Mouse (Mus musculus): Measurements from ENCODE around the gene Gm13697. TPM values are rescaled to one million over a fixed set of nuclear protein-coding genes. Genes with fewer than 3 reads are reported as not detected.

Gene Gm13697
- not detected for polyA plus RNA-seq (2014; fragmentation: Illumina TruSeq; extraction: RNeasy Lipid Tissue Mini Kit (QIAGEN cat#74804); ENCODE audit: low read depth, low replicate concordance)

GRCm38 (mm10) chr2:83984443-83984842 is at the start of gene Gm13697:
TSS of gene Gm13697 (plus strand) at chr2:83984743.

GRCm38 (mm10) chr2:83940931-83941361 is 43.6 kb upstream of the Gm13697 start, which contains the start of gene Zswim2:
TSS of gene Zswim2 (minus strand) at chr2:83941228.

GRCm38 (mm10) chr2:83955393-83955792 is 29.1 kb upstream of the Gm13697 start, which contains the start of gene Gm13698:
TSS of gene Gm13698 (plus strand) at chr2:83955693.

GRCm38 (mm10) chr2:83961203-83961602 is 23.3 kb upstream of the Gm13697 start, which contains the start of gene Gm13693:
TSS of gene Gm13693 (plus strand) at chr2:83961503.

GRCm38 (mm10) chr2:83967013-83967412 is 17.5 kb upstream of the Gm13697 start, which contains the start of gene Gm13695:
TSS of gene Gm13695 (plus strand) at chr2:83967313.

GRCm38 (mm10) chr2:83972823-83973222 is 11.7 kb upstream of the Gm13697 start, which contains the start of gene Gm13696:
TSS of gene Gm13696 (plus strand) at chr2:83973123.

GRCm38 (mm10) chr2:83978633-83979032 is 5.9 kb upstream of the Gm13697 start, which contains the start of gene Gm13694:
TSS of gene Gm13694 (plus strand) at chr2:83978933.

GRCm38 (mm10) chr2:83990253-83990652 is 5.7 kb downstream of the Gm13697 start, which contains the start of gene Gm13691:
TSS of gene Gm13691 (plus strand) at chr2:83990553.

Other genes starting within 250 kb of the Gm13697 start
- 0.57 TPM for gene Fam171b, start 172.1 kb upstream of the Gm13697 start, polyA plus RNA-seq (2014; fragmentation: Illumina TruSeq; extraction: RNeasy Lipid Tissue Mini Kit (QIAGEN cat#74804); ENCODE audit: low read depth, low replicate concordance)
- not detected for gene Zswim2, start 43.5 kb upstream of the Gm13697 start, polyA plus RNA-seq (2014; fragmentation: Illumina TruSeq; extraction: RNeasy Lipid Tissue Mini Kit (QIAGEN cat#74804); ENCODE audit: low read depth, low replicate concordance)
- not detected for gene Gm13698, start 29.1 kb upstream of the Gm13697 start, polyA plus RNA-seq (2014; fragmentation: Illumina TruSeq; extraction: RNeasy Lipid Tissue Mini Kit (QIAGEN cat#74804); ENCODE audit: low read depth, low replicate concordance)
- gene Gm13693, start 23.2 kb upstream of the Gm13697 start, polyA plus RNA-seq (2014; fragmentation: Illumina TruSeq; extraction: RNeasy Lipid Tissue Mini Kit (QIAGEN cat#74804); ENCODE audit: low read depth, low replicate concordance), result not detected
- not detected for gene Gm13695, start 17.4 kb upstream of the Gm13697 start, polyA plus RNA-seq (2014; fragmentation: Illumina TruSeq; extraction: RNeasy Lipid Tissue Mini Kit (QIAGEN cat#74804); ENCODE audit: low read depth, low replicate concordance)
- not detected for gene Gm13696, start 11.6 kb upstream of the Gm13697 start, polyA plus RNA-seq (2014; fragmentation: Illumina TruSeq; extraction: RNeasy Lipid Tissue Mini Kit (QIAGEN cat#74804); ENCODE audit: low read depth, low replicate concordance)
- gene Gm13694, start 5.8 kb upstream of the Gm13697 start, polyA plus RNA-seq (2014; fragmentation: Illumina TruSeq; extraction: RNeasy Lipid Tissue Mini Kit (QIAGEN cat#74804); ENCODE audit: low read depth, low replicate concordance), result not detected
- gene Gm13691, start 5.8 kb downstream of the Gm13697 start, polyA plus RNA-seq (2014; fragmentation: Illumina TruSeq; extraction: RNeasy Lipid Tissue Mini Kit (QIAGEN cat#74804); ENCODE audit: low read depth, low replicate concordance), result not detected